Mouse (Mus musculus): ENCODE results near the gene Cbarp.

Cbarp gene

GRCm38 (mm10) chr10:80130403-80131031, 10.1 kb downstream of the Cbarp start:
- no peak for DNase-seq (ENCODE audit: low read depth, low spot score)

DNA sequence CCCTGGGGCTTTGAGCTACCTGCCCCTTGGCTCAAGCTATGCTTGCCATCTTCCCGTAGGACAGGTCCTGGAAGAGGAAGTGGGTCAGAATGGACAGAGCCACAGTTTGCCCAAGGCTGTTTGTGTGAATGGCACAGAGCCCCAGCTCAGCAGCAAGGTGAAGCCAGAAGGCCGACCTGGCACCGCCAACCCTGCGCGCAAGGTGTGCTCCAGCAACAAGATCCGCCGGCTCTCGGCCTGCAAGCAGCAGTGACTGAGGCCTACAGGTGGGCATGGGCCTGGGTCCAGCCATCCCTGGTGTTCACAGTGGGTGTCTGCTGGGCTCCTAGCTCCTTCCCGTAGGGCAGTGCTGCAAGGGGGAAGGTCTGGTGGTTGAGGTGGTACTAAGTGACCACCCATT, 10.8 kb downstream of the Cbarp start:
- no peak for DNase-seq (ENCODE audit: low read depth, low spot score)

- DNase-seq (ENCODE audit: low read depth, low spot score): no peak
Observed at GRCm38 (mm10) chr10:80127920-80128319, 12.7 kb downstream of the Cbarp start.

GRCm38 (mm10) chr10:80123932-80124562, 16.6 kb downstream of the Cbarp start:
- no peak for DNase-seq (ENCODE audit: low read depth, low spot score)

DNA sequence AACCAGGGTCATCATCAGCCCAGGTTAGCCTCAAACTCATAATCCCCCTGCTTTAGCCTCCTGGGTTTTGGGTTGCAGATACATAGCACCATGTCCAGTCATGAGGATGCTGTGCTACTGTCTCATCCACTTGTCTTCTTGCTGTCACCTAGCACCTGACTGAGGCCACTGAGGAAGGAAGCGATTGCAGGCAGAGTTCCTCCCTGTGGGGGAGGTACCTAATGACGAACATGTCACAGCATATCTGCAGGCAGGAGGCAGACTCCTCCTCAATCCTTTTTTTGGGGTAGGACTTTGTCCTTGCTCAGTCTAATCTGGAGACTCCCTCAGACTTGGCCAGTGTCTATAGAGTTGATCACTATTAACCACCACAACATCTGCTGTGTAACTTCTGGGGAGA, 19.0 kb downstream of the Cbarp start:
- no peak for DNase-seq (ENCODE audit: low read depth, low spot score)

DNA sequence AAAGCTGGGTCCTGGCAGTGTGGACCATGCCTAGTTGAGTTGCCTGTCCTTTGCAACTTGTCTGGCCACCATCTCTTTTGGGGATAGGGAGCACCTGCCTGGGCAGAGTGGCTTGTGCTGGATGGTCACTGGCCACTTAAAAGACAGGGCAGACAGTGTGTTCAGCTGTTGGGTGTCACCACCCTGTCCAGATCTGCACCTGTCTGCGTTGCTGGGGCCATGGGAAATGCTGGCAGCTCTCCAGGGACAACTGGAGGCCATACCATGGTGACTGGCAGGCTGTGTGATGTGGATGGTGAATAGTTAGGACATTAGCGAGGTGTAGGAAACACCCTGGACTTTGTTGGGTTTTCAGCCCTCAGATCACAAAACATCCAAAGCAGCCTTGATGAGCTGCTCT, 20.5 kb downstream of the Cbarp start:
- DNase-seq (ENCODE audit: low read depth, low spot score): no peak

GRCm38 (mm10) chr10:80118552-80118951, 22.1 kb downstream of the Cbarp start:
- no peak for DNase-seq (ENCODE audit: low read depth, low spot score)

- DNase-seq (ENCODE audit: low read depth, low spot score): no peak
Observed at GRCm38 (mm10) chr10:80117736-80118135, 22.9 kb downstream of the Cbarp start.

DNA sequence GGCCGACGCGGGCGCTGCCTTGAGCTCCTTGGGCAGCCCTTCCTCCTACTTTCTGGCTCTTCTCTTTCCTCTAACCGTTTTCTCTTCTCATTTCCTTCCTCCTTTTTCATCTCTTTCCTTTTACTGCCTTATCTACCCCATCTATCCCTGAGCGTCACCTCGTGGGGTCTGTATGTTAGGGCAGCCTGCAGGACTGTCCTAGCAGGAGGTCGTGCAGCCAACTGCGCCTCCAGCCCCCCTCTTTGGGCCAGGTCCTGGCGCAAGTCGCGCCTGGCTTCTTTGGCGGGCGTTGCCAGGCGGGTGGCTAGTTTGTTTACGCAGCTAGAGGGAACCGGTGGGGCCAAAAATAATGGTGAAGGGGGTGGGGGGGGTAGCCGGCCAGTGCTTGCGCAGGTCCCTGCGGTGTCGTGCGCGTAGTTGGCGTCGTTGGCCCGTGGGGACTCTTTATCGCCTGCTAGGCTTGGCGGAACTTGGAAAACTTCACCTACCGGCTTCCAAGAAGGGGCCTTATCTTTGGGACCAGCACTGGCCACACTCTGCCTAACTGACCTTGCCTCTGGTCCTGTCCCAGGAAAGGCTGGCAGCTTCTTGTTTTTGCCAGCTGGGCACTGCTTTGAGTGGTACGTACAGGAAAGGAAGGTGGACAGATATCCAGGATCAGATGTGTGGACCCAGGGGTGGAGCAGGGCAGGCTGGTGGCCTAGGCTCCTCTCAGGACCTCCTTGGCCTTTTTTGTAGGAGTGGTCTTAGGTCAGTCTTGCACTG, 23.5 kb downstream of the Cbarp start:
- DNase-seq (ENCODE audit: low read depth, low spot score): no peak

- DNase-seq (ENCODE audit: low read depth, low spot score): no peak
Observed at GRCm38 (mm10) chr10:80116563-80116926, 24.1 kb downstream of the Cbarp start.

- DNase-seq (ENCODE audit: low read depth, low spot score): no peak
Observed at GRCm38 (mm10) chr10:80115944-80116335, 24.7 kb downstream of the Cbarp start.

- DNase-seq (ENCODE audit: low read depth, low spot score): peak; percentile 100
Observed at GRCm38 (mm10) chr10:80115290-80115943, 25.2 kb downstream of the Cbarp start, which contains the start of gene Stk11. TSS of gene Stk11 (plus strand) at chr10:80115803.

DNA sequence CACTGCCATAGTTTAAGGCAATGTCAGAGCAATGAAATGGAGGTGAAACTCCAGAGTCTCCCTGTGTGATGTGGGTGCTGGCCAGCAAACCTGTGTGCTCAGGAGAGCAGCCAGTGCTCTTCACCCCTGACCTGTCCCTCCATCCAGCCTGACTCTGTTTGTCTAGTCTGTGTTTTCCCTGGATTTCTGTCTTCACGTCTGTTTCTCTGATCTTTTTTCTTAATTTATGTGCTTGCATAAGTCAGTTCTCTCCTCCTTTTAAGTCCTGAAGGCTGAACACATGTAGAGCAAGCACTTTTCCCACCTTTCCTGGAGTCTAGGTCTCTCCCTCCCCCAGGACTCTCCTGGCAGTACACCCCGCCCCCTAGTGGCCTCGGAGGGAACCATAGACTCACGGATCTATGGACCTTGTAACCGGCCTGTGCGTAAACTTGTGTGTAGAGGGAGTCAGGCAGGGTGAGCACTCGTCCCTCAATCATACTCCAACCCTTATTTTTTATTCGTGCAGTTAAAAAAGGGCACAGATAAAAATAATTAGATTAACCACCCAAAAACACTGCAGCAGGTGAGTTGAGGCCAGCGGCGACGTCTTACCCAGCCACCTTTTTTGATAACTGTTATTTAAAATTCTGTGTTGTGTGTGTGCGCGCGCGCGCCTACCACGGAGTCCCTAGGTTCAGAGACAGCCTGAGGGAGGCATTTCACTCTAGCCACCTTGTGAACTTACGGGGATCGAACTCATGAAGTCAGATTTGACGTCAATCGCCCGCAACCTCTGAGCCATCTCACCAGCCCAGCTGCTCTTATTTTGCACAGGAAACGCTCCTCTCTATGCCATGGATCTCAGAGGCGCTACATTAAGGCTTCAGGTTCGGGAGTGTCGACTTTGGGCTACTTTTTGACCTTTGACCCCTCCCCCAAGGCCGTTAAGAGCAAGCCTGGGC, 26.0 kb downstream of the Cbarp start:
- peak; percentile 95 for DNase-seq (ENCODE audit: low read depth, low spot score)

GRCm38 (mm10) chr10:80107678-80108077, 33.0 kb downstream of the Cbarp start:
- no peak for DNase-seq (ENCODE audit: low read depth, low spot score)

DNA sequence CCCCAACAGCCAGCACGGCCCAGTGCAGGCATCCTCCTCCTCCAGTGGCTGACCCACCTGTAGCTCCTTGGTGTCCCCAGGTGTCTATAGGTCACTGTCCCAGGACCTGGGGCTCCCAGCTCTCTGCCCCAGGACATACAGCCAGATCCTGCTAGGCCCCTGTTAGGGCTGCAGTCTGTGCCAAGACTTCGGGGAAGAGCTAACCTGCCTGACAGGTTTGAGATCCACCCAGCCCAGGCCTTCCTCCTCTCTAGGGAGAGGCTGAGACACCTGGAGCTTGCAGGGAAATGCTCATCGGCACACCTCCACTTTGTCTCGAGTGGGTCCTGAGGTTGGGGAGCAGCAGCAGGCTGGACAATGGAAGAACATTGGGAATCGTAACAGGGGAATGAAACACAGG, 34.7 kb downstream of the Cbarp start:
- DNase-seq (ENCODE audit: low read depth, low spot score): no peak

DNA sequence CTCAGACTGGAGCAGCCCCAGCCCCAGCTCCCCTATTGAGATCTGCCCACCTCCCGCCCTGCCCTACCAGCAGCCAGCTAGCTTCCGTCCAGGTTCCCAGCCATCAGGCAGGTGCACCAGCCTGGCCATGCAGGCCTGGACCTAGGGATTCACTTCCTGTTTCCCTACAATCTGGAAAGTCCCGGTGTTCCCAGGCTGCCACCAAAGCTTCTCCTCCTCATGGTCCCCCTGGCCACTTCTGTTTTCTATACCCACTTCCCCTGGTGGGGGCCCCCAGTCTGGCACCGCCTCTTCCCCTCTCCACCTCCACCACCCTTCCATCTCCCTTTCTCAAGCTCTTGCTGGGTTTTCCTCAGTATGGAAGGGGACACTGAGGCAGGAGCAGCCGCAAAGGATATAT, 35.2 kb downstream of the Cbarp start, which contains the start of gene Sbno2:
TSS of gene Sbno2 (minus strand) at position 112 of the 400 bp plus-strand sequence.
- no peak for DNase-seq (ENCODE audit: low read depth, low spot score)

DNA sequence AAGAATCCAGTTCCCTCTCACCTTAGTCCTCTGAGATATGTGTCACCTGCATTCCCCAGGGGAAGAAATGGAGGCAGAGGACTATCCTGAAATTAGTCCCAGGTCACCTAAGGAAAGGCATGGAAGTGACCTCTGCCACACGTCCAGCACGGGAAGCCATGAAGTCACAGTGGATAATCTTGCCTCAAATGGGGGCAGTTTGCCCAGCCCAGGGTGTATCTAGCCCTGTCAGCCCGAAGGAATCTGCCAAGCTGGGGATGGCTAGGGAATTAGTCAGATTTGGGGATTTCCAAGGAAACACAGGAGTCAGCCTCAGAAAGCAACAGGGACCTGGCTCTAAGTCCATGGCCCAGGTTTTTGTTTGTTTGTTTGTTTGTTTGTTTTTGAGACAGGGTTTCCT, 36.5 kb downstream of the Cbarp start:
- DNase-seq (ENCODE audit: low read depth, low spot score): no peak

- DNase-seq (ENCODE audit: low read depth, low spot score): no peak
Observed at GRCm38 (mm10) chr10:80103032-80103431, 37.6 kb downstream of the Cbarp start.

- DNase-seq (ENCODE audit: low read depth, low spot score): peak; percentile 76
Observed at GRCm38 (mm10) chr10:80102216-80102915, 38.3 kb downstream of the Cbarp start.

GRCm38 (mm10) chr10:80100982-80101381, 39.7 kb downstream of the Cbarp start:
- no peak for DNase-seq (ENCODE audit: low read depth, low spot score)

All from forelimb bud, embryonic 11.5 days (tissue).